Mouse (Mus musculus) stomach, postnatal 0 days (tissue): ENCODE data around the gene Ntf3.

Experiments
- CTCF ChIP-seq: IDR thresholded peaks from 2 replicates; pipeline ENCODE4 v1.5.1; 2016; ENCODE audit warnings: antibody characterized with exemption, low read depth, mild to moderate bottlenecking, moderate library complexity
- EP300 ChIP-seq: optimal IDR thresholded peaks from 2 replicates; pipeline ENCODE3; 2016; ENCODE audit warnings: antibody characterized with exemption

DNA sequence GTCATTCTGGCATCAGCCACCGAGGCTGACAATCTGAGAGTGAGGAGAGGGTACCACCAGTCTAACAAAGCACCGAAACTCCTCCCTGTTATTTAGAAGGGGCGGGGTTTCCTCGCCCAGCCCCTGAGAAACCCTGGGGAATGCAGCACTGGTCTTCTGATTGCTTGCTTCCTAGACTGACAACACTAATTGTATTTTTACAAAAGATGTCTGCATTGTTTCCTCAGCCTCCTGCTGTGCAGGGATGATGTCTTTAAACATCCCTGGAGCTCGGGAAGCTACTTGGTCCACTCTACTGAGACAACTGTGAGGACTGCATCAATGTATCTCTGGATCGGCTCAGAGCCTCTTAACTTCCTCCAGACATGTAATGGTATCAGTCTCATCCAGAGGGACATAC lies 64.1 kb downstream of the Ntf3 start:
- TF ChIP-seq CTCF (no peak), EP300 (no peak)
